Mouse (Mus musculus) liver, postnatal 0 days (tissue): Measurements from ENCODE around the gene Gm21708. TPM values are rescaled to one million over a fixed set of nuclear protein-coding genes. Genes with fewer than 3 reads are reported as not detected.
"Not testable (repeated sequence)": the region's sequence is repeated elsewhere in the genome, so short reads cannot be mapped to it uniquely, and the experiment has no call there.

Experiments
- ATAC-seq: fragments of 200-750 bp; cut with Nextera tagmentation; 2 replicates; pipeline ENCODE4 v1.8.0; 2017; ENCODE audit warnings: mild to moderate bottlenecking, moderate library complexity
- DNase-seq: peaks from one replicate; pipeline ENCODE4 v3.0.0-alpha.2; 2016
- H3K27ac ChIP-seq: fragments of 300-500 bp; sonication (generic); 2 replicates; pipeline ENCODE4 v1.5.1; 2014; ENCODE audit warnings: antibody characterized with exemption, moderate library complexity, mild to moderate bottlenecking, low read depth
- H3K27me3 ChIP-seq: fragments of 300-500 bp; sonication (generic); 2 replicates; pipeline ENCODE4 v1.6.1; 2014; ENCODE audit warnings: low read length, control low read depth, mixed read lengths; ENCODE audit not compliant: insufficient read depth
- H3K36me3 ChIP-seq: fragments of 300-500 bp; sonication (generic); replicated peaks from 2 replicates; pipeline ENCODE4 v1.6.1; 2014; ENCODE audit warnings: mild to moderate bottlenecking, control low read depth, low read length, moderate library complexity, mixed read lengths; ENCODE audit not compliant: insufficient read depth
- H3K4me1 ChIP-seq: fragments of 300-500 bp; sonication (generic); 2 replicates; pipeline ENCODE4 v1.6.1; 2014; ENCODE audit warnings: antibody characterized with exemption, mild to moderate bottlenecking, control low read depth; ENCODE audit not compliant: insufficient read depth
- H3K4me2 ChIP-seq: fragments of 300-500 bp; sonication (generic); 2 replicates; pipeline ENCODE4 v1.6.1; 2014; ENCODE audit warnings: low read depth, mild to moderate bottlenecking, low read length, moderate library complexity, mixed read lengths
- H3K4me3 ChIP-seq: fragments of 300-500 bp; sonication (generic); 2 replicates; pipeline ENCODE4 v1.5.1; 2014; ENCODE audit warnings: low read depth, low read length
- H3K9ac ChIP-seq: fragments of 300-500 bp; sonication (generic); replicated peaks from 2 replicates; pipeline ENCODE4 v1.6.1; 2014; ENCODE audit warnings: mild to moderate bottlenecking, moderate library complexity
- H3K9me3 ChIP-seq: fragments of 300-500 bp; sonication (generic); 2 replicates; pipeline ENCODE4 v1.6.1; 2016; ENCODE audit warnings: mild to moderate bottlenecking, control low read depth, low read length, mixed read lengths
- WGBS: fragments of 180-500 bp; shearing (Covaris S2); extraction: QIAGEN DNeasy Blood & Tissue Kit; methylation state at CpG from one replicate; pipeline ENCODE4 v1.1.7; 2014; ENCODE audit not compliant: insufficient replicate concordance; 5-methylcytosine and 5-hydroxymethylcytosine counted together
- polyA plus RNA-seq: library from polyadenylated mRNA; unstranded; fragments of >200 nt; fragmentation: Nextera tagmentation; extraction: Ambion mirVana; gene quantifications from 2 replicates; pipeline ENCODE4 v1.2.1, GENCODE M21; 2015

Gm21708 gene
- not detected in 2 replicates for polyA plus RNA-seq

GRCm38 (mm10) chrY:3410067-3410466 is at the start of gene Gm21708, which contains the start of gene Gm21704:
Gm21708 (minus strand) TSS chrY:3410167.
Gm21704 (minus strand) TSS chrY:3410167.
- ATAC-seq, H3K27ac ChIP-seq, H3K9ac ChIP-seq, H3K27me3 ChIP-seq, H3K4me3 ChIP-seq, H3K4me1 ChIP-seq, H3K36me3 ChIP-seq, H3K4me2 ChIP-seq, H3K9me3 ChIP-seq, DNase-seq: not testable (repeated sequence)
- no CpG with 5 or more reads among the region's 9 CpGs for WGBS

Other genes with a start within 250 kb of the Gm21708 start
- not detected in 2 replicates for gene Gm21677, start 103.7 kb downstream of the Gm21708 start, polyA plus RNA-seq
- not detected in 2 replicates for gene Gm21693, start 64.8 kb downstream of the Gm21708 start, polyA plus RNA-seq
- not detected in 2 replicates for gene Gm21704, start within 50 bp of the Gm21708 start, polyA plus RNA-seq